Mouse (Mus musculus): ENCODE data around the gene Oaz1.

The Oaz1 gene

DNA sequence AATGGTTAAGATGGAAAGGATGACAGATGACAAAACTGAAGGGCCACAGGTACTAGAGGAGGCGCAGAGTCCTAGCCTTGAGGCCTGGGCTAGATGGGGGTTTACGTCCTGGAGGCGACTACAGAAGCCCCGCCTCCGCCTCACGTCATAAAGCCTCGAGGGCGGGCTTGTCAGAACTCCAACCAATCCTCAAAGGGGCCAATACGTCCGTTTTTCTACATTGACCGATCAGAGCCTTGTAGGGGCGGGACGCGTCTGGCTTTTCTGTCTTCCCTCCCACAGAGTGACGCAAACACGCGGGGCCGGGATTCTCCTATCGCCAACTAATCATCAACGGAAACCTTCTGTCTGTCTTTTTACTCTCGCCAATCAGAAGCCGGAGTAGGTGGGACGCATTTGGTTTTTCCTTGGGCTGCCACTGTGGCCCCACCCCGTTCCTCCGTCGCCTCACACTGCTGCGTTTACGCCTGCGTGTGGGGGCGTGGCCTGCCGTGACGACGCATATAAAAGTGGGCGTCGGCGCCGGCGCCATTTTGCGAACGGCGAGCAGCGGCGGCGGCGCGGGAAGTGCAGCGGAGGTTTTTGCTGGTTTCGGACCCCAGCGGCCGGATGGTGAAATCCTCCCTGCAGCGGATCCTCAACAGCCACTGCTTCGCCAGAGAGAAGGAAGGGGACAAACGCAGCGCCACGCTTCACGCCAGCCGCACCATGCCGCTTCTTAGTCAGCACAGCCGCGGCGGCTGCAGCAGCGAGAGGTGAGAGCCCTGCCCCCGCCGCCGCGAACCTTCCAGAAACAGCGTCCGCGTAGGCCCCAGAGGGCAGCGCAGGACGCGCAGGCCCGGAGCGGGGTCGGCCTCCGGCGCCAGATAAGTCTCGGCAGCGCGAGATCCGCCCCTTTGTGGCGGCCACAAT is at the start of gene Oaz1:
Gene Oaz1, plus strand, starts transcription at position 506 of the 912 bp plus-strand sequence.
- DNase-seq (ENCODE audit: low spot score): peak; percentile 85

DNA sequence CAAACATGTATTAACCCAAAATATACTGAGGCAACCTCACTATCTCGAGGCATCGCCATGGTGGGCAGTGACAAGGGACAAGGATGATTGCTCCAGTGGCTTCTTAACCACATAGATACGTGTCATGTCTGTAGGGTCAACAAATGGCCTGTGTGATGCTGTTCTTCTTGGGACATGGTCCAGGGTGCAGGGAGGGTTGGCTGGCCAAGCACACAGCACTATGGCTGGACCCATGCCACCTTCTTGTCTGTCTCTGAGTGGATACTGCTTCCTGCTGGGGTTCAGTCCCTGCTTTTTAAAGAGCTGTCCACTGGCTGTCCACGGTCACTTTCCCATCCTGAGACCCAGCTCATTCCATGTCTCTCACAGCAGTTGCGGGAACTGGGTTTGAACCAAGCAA is 49.3 kb upstream of the Oaz1 start:
- DNase-seq (ENCODE audit: low spot score): no peak

DNA sequence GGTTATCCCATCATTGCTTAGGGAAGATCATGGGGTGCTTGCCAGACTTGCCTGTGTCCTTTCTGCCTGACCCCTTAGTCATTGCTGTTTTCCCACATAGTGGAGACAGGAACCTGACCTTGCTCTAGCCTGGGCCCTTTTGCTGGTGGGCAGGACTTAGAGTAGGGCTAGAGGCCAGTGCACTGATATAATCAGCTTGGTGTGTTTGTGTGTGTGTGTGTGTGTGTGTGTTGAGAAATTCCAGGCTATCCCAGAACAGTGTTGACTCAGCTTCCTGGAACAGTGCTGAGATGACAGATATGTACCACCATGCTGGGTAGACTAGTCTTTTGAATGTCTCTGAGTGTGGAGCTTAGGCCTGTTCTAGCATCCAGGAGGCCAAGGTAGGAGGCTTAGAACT is 46.9 kb upstream of the Oaz1 start:
- no peak for DNase-seq (ENCODE audit: low spot score)

DNA sequence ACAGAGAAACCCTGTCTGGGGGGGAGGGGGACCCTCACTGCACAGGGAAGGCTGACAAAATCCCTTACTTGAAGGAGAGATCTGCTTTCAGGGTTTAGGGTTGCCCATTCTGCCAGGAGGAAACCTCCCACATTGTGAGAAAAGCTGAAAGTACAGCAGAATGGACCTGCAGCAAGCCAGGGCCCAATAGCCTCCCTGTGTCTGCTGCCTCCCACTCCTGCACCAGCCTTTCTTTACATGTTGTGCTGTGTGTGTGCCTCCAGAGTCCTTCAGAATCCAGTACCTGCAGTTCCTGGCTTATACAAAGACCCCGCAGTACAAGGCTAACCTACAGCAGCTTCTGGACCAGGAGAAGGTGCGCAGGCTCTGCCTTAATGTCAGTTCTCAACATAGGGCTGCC is 42.2 kb upstream of the Oaz1 start:
- no peak for DNase-seq (ENCODE audit: low spot score)

DNA sequence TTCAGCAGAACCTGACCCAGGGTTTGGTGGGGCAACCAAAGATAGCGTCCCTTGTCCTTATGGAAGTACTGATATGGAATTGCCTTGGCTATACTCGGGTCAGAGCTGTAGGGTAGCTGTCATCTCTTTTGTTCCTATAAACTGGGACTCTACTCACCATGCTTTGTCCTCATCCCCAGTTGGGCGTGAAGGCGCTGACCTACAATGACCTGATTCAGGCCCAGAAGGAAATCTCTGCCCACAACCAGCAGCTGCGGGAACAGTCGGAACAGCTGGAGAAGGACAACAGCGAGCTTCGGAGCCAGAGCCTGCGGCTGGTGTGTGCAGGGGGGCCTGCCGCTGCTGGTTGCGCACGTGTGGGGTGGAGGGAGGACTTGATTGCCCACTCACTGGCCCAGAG is 41.6 kb upstream of the Oaz1 start:
- no peak for DNase-seq (ENCODE audit: low spot score)

DNA sequence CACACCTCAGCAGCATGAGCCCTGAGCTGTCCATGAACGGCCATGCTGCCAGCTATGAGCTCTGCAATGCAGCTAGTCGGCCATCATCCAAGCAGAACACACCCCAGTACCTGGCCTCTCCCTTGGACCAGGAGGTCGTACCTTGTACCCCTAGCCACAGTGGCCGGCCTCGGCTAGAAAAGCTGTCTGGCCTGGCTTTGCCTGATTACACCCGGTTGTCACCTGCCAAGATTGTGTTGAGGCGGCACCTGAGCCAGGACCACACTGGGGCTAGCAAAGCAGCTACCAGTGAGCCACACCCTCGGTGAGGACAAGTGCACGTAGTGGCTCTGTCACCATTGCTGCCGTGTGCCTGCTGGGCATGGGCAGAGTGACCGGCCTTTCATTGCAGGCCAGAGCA is 40.5 kb upstream of the Oaz1 start:
- no peak for DNase-seq (ENCODE audit: low spot score)

DNA sequence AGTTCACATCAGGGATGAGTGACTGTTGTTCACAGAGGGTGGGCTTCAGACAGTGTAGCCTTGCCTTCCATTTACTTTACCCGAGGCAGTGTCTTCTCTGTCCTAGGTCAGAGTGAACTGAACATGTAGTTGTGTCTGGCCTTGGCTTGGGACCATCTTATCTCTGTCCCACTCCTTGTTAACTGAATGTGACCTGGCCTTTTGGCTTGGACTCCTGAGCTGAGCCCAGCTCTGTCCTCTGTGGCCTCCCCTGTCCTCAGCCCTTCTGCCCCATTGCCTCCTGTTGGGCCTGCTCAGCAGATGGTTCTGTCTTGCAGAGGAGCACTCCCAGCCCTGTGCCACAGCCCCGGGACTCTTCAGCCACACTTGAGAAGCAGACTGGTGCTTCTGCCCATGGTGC is 38.9 kb upstream of the Oaz1 start:
- no peak for DNase-seq (ENCODE audit: low spot score)

DNA sequence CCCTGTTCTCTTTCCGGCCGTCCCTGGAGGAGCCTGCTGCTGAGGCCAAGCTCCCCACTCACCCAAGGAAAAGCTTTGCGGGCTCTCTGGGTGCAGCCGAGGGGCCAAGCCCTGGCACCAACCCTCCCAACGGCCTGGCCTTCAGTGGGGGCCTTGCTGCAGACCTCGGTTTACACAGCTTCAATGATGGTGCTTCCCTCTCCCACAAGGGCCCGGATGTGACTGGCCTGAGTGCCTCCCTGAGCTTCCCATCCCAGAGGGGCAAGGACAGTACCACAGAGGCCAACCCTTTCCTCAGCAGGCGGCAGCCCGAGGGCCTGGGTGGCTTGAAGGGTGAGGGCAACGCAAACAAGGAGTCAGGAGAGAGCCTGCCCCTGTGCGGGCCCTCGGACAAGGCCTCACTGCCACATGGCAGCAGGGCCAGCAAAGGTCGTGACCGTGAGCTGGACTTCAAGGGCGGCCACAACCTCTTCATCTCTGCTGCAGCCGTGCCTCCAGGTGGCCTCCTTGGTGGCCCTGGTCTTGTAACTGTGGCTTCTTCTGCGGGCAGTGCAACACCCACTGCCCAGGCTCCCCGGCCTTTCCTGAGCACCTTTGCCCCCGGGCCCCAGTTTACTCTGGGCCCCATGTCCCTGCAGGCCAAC is 35.6 kb upstream of the Oaz1 start:
- no peak for DNase-seq (ENCODE audit: low spot score)

DNA sequence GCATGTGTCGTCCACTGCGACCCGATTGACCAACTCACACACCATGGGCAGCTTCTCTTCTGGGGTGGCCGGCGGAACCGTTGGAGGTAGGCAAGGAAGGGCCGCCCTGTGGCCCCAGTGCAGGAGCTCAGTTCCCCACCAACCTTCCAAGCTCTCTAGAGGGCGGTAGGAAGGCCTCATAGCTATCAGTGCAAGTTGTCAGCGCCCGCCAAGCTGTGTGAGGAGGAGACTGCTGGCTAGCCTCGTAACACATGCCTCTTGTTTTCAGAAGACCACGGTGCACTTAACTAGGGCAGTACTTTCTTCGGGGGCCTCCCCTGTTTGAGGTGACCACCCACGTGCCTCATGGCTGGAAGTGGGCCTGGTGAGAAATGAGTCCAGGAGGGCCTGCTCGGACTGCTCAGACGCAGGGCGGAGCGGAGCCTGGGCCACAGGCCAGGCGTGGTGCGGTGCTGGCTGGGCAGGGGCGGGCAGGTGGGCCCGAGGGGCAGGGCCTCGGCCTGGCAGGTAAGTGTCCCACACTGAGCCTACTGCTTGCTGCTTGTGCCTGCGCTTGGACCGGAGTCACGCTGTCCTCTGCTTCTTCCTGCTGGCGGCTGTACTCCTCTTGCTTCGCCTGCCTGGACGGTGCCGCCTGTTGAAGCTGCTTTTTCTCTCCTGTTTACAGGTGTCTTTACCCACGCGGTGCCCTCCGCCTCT is 34.8 kb upstream of the Oaz1 start:
- DNase-seq (ENCODE audit: low spot score): no peak

DNA sequence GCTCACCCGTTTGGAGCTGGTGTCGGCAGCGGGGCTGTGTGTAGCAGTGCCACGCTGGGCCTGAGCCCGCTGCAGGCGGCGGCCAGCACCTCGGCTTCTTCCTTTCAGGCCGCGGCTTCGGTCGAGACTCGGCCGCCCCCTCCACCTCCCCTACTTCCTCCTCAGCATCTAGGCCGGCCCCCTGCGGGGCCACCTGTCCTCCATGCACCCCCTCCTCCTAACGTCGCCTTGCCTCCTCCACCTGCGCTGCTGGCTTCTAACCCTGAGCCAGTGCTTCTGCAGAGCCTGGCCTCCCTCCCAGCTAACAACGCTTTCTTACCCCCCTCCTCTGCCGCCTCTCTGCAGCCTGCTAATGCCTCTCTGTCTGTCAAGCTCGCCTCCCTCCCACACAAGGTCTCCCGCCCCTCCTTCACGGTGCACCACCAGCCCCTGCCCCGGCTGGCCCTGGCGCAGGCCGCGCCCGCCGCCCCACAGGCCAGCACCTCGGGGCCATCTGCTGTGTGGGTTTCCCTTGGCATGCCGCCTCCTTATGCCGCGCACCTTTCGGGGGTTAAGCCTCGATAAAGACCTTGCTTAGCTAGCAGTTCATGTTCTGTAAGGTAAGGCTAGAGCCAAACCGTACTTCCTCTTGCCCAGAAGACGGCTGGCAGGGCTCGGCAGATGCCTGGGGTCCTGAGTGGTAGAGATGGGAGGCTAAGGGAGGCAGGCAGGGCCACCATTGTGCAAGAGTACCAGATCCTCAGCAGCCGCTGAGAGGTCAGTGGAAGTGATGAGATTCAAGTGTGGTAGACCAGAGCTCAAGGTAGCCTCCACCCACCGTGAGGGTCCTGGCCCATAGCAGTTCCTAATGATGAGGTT is 34.1 kb upstream of the Oaz1 start:
- no peak for DNase-seq (ENCODE audit: low spot score)

DNA sequence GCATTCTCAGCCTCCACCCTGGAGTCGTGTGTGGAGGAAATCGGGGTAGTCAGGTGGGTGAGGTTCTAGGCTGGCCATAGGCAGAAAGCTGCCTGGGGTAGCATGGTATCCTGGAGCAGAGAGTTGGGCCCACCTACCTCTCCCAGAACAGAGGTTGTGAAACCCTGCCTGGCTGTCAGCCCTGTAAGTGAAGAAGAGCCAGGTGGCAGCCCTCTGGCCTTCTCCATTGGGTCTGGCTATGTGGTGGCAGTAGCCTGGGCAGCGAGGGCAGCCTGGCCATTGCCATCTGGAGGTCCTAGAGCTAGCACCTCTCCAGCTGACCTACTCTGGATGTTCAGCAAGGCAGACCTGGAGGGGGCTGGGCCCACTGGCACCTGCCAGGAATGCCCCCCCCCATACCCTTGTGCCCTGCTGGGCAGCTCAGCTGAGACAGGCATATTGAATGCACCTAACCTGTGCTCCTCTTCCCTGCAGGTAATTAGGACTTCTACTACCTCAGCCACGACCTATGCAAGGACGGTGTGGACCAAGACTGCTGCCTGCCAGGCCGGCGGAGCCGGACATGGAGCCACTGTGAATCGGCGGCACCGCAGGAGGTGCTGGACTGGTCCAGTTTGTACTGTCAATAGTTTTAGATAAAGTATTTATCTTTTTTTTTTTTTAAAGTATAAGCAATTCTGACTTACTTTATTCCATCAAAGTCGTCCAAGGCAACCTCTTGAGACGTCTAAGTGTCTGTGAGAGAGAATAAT is 33.2 kb upstream of the Oaz1 start:
- DNase-seq (ENCODE audit: low spot score): no peak

DNA sequence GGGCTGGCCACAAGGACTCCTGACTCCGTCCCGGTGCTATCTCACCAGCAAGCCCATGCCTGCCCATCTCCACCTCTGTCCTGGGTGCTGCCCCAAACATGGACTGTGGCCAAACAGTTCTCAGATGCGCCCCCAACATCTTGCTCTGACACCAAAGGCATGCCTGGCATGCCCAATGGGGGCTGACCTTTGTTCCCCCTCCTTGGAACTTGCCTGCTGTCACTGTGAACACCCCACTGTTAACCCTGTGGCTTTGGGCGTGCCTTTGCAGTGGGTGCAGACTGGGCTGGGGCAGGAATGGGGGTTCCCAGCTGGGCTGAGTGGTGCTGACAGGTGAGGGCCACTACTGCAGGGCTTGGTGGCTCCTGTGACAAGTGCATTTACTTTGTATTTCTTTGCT is 32.7 kb upstream of the Oaz1 start:
- no peak for DNase-seq (ENCODE audit: low spot score)

DNA sequence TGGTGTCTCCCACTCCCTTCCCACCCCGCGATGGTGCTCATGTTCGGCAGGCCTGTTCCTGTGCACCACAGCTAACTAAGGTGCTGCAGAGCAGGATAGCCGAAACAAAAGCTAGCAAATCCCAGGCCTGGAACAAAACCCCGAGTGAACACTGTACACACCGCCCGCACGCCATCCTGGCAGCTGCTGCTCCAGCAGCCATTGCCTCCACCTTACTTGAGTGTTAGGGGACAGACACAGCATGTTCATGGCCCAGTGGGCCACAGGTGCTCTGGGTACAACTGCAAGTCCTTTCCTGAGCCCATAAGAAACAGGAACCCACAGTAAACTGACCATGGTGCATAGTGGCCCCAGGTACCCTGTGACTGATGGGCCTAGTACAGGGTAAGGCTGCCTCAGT is 31.7 kb upstream of the Oaz1 start:
- no peak for DNase-seq (ENCODE audit: low spot score)

DNA sequence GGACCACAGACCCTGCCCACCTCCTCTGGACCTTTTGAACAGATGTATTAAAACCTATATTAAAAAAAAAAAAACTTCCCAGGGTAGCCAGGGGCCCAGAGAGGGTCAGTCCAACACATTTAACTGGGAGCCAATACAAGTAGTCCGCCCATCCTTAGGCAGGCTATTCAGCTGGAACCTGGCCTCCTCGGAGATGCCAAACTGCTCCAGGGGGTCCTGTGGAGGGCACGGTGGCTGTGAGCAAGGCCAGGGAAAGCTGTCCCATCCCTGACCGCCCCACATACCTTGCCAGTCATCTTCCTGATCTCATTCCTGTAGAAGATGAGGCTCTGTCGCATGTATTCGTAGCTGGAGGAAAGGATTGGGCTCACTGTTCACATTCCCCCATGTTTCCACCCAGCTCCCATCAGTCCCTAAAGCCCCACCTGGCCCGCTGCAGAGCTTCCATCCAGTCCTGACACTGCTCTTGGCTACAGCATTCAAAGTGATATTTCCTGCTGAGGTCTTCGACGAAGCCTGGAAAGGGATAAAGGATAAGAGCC is 30.1 kb upstream of the Oaz1 start:
- no peak for DNase-seq (ENCODE audit: low spot score)

DNA sequence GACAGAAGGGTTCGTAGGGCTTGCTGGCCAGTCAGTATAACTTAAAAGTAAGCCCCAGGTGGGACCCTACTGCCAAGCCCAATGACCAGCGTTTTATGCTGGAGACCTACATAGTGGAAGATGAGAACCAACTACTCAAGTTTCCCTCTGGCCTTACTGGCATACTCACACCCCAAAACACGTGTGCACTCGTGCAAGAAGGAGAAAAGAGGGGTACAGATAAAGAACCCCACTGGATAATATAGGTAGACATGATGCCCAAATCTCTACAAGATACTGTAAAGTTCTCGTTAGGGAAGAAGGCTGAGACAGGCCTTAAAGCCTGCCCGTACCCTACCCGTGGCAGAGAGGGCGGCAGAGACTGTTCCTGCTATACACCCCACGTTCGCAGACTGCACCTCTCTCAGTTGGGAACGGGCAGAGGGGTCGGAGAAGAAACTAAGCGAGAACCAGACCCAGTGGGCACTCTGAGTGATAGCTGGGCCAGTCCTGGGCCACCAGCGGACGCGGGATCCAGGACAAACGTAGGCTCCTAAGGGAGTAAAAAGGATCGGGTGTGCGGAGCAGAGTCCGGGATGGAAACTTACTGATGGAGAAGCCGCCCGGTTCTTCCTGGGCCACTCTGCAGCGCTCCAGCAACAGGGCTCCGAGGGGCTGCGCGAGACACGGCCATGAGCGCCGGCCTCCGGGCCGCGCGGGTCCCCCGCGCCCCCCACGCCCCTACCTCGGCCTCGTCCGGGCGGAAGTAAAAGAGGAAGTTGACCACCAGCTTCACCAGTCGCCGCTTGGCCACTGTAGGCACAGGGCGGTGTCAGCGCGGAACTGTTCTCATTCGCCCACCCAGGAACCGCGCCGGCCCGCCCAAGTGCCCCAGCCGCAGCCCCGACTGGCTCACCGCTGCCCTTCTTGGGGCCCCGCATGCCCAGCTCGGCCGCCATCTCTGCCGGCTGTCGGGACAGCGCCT is 29.0 kb upstream of the Oaz1 start:
- DNase-seq (ENCODE audit: low spot score): no peak

DNA sequence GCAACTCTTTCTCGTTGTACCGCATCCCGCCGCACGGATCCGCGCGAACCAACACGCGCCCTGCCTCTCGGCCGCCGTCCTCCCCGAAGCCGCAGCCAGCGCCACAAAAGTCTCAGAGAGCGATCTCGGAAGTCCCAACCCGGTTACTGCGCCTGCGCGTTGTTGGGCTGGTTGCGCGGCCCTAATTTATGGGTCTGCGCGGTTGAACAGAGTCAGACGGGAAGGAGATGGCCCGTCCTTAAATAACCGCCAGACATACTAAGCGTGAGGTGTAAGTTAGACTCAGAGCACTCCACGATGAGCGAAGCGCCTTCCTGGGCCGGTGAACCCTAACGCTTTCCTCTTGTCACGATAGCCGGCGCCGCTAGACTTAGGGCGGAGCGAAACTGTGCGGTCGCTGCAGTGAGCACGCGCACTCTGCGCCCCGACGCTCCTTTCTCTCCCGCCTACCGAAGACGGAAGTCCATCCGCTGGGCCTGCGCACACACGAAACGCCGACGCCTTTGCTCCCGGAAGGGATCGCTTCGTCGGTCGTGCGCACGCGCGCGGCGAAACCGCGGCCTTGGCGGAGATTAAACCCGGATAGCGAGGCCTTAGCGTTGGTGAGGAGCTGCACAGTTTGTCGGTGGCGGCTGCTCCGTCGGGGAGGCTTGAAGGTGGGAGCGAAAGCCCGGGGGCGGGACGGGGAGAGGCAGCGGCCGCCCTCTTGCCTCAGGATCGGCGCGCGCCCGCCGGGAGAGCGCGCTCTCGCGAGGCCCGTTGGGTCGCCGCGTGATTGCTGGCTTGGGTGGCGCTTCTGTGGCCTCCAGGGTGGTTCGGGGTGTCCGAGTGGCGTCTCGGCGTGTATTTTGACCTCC is 28.1 kb upstream of the Oaz1 start, which contains the start of the genes Sf3a2 and Plekhj1:
Gene Sf3a2, plus strand, starts transcription at position 49 of the 857 bp plus-strand sequence.
Gene Plekhj1, minus strand, starts transcription at position 477 of the 857 bp plus-strand sequence.
- peak; percentile 77 for DNase-seq (ENCODE audit: low spot score)

DNA sequence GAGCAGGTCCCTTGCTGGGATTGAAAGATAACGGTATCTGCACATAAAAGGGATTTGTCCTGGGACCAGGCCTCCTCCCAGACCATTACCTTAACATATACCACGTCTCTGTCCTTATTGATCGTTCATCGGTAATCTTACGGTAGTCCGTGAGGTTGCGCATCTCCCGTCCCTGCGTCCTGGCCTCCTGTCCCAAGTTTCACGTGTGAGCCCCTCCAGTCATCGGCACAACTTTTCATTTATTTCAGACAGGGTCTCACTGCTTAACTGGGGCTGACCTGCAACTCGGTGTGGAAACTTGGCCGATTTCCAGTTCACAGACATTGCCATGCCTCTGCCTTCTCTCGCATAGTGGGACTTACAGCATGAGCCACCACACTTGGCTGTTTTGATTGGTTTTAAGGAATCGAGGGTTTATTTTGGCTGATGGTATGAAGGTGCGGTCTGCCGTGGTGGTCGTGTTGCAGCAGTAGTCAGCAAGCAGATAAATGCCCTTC is 27.3 kb upstream of the Oaz1 start:
- no peak for DNase-seq (ENCODE audit: low spot score)

DNA sequence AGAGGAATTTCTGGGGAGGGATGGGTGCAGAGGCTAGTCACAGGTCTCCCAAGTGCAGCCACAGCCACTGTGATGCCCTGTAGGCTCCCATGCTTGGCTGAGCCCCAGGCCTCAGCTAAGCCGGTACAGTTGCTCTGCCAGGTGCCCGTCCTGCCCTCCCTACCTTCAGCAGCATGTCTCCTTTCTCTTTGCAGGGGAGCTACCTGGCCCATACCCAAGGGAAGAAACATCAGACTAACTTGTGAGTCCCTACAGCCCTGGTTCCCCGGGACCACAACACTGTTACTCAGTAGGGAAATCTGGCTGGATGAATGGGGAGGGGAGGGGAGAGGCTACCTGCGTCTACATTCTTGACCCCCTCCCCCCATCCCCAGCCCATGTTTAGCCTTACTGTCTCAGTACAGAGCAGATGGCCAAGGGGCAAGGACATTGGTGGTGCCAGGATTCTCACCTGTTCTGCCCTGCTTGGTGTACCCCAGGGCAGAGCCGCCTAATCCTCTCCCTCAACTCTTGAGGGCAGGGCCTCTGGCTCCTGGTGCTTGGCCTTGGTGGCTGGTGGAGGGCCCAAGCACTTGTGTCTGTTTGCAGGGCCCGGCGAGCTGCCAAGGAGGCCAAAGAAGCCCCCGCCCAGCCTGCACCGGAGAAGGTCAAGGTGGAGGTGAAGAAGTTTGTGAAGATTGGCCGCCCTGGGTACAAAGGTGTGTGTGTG is 24.1 kb upstream of the Oaz1 start:
- DNase-seq (ENCODE audit: low spot score): no peak
